11 mouse cellular contexts compared by ENCODE assay signal in genomic region chr9:107620954-107621353, GRCm38 (mm10). TPM values are rescaled to one million over a fixed set of nuclear protein-coding genes. Genes with fewer than 3 reads are reported as not detected.
A peak's percentile ranks its signal among the peaks of the same experiment; 100 is the strongest.
DNase-seq lines count a peak whose midpoint lies in the region; ATAC-seq and TF ChIP-seq lines count a peak whose summit lies in the region.
"Had no signal": no experiment of that assay in that cellular context is flagged by ENCODE, and none has a peak within 500 bp of the region (broad histone marks: within the 10 kb centered on the region; RNA-seq: fewer than 3 reads in every experiment).

No protein-coding gene starts in this region.

- no peak for TF ChIP-seq CTCF in lung, postnatal 0 days (IDR thresholded peaks at IDR 0.05)
- no peak for TF ChIP-seq CTCF in stomach, postnatal 0 days (IDR thresholded peaks at IDR 0.05; ENCODE audit: low read depth)

- no peak for TF ChIP-seq EP300 in lung, postnatal 0 days (IDR thresholded peaks at IDR 0.05)
- TF ChIP-seq EP300 in stomach, postnatal 0 days (optimal IDR thresholded peaks at IDR 0.05): no peak

- H3K9me3 ChIP-seq in heart, embryonic 16.5 days (replicated peaks; ENCODE audit: control insufficient read depth, low read length): no peaks in the 10 kb centered on the region
- no peaks in the 10 kb centered on the region for H3K9me3 ChIP-seq in lung, postnatal 0 days (ENCODE audit: low read length)
- no peaks in the 10 kb centered on the region for H3K9me3 ChIP-seq in stomach, postnatal 0 days (ENCODE audit: control insufficient read depth, low read length)
- H3K9me3 ChIP-seq: limb, embryonic 12.5 days; midbrain, embryonic 12.5 days had no signal

- DNase-seq in cerebellum, adult 9-10 months: peak; percentile 67
- DNase-seq in cerebellum, postnatal 4 days (ENCODE audit: low spot score in 2 of 2): no peak
- DNase-seq in heart, postnatal 4 days: no peak
- peak; percentile 43 for DNase-seq in lung, postnatal 0 days (ENCODE audit: low spot score)
- DNase-seq in lung, postnatal 4 days: no peak
- no peak for DNase-seq in stomach, postnatal 0 days (ENCODE audit: low spot score)
- DNase-seq: adrenal gland, postnatal 25 days had no signal

- no peaks in the 10 kb centered on the region for H3K27me3 ChIP-seq in heart, embryonic 16.5 days (ENCODE audit: control insufficient read depth, insufficient read depth, low read length)
- H3K27me3 ChIP-seq in lung, postnatal 0 days (replicated peaks; ENCODE audit: insufficient read depth, low read length): no peaks in the 10 kb centered on the region
- no peaks in the 10 kb centered on the region for H3K27me3 ChIP-seq in stomach, postnatal 0 days (ENCODE audit: control insufficient read depth, insufficient read depth, low read length)
- H3K27me3 ChIP-seq: limb, embryonic 12.5 days; midbrain, embryonic 12.5 days had no signal

- peaks cover 63% of the 10 kb centered on the region for H3K4me1 ChIP-seq in heart, embryonic 16.5 days (ENCODE audit: control insufficient read depth, insufficient read depth, low read length)
- H3K4me1 ChIP-seq in lung, postnatal 0 days (ENCODE audit: insufficient read depth, low read depth, low read length): peaks cover 19% of the 10 kb centered on the region; the same call in 1 of the 2 replicates
- no peaks in the 10 kb centered on the region; the same call in none of the 2 replicates for H3K4me1 ChIP-seq in stomach, postnatal 0 days (replicated peaks; ENCODE audit: control insufficient read depth, insufficient read depth)

- peaks cover 30% of the 10 kb centered on the region for H3K36me3 ChIP-seq in heart, embryonic 16.5 days (ENCODE audit: control insufficient read depth, insufficient read depth)
- peaks cover 37% of the 10 kb centered on the region for H3K36me3 ChIP-seq in lung, postnatal 0 days (ENCODE audit: insufficient read depth, low read length)
- peaks cover 22% of the 10 kb centered on the region for H3K36me3 ChIP-seq in stomach, postnatal 0 days (ENCODE audit: control insufficient read depth, insufficient read depth, low read length)

- H3K4me3 ChIP-seq in heart, embryonic 16.5 days (ENCODE audit: low read length): no peak overlapping the region
- no peak overlapping the region for H3K4me3 ChIP-seq in lung, postnatal 0 days (ENCODE audit: low read depth, low read length)
- H3K4me3 ChIP-seq in stomach, postnatal 0 days (ENCODE audit: low read depth, low read length): no peak overlapping the region
- H3K4me3 ChIP-seq: limb, embryonic 12.5 days; midbrain, embryonic 12.5 days had no signal

- H3K4me2 ChIP-seq in heart, embryonic 16.5 days (ENCODE audit: low read depth, low read length): no peak overlapping the region
- no peak overlapping the region for H3K4me2 ChIP-seq in lung, postnatal 0 days (replicated peaks; ENCODE audit: low read depth, low read length)
- H3K4me2 ChIP-seq in stomach, postnatal 0 days (replicated peaks; ENCODE audit: low read depth): no peak overlapping the region
- H3K4me2 ChIP-seq: limb, embryonic 12.5 days; midbrain, embryonic 12.5 days had no signal

- ATAC-seq in heart, embryonic 16.5 days (replicated peaks; ENCODE audit: extremely low read depth, insufficient read depth, low FRiP score): no peak
- no peak for ATAC-seq in lung, postnatal 0 days
- ATAC-seq in stomach, postnatal 0 days (ENCODE audit: low FRiP score, low TSS enrichment): no peak
- ATAC-seq in inflammation-experienced regulatory T-cells, adult 6 months: no peak

- peak overlapping the region; percentile 30; the same call in 1 of the 2 replicates for H3K9ac ChIP-seq in heart, embryonic 16.5 days (ENCODE audit: low read length)
- no peak overlapping the region for H3K9ac ChIP-seq in lung, postnatal 0 days (replicated peaks; ENCODE audit: low read depth)
- no peak overlapping the region for H3K9ac ChIP-seq in stomach, postnatal 0 days (ENCODE audit: low read length)
- H3K9ac ChIP-seq: limb, embryonic 12.5 days; midbrain, embryonic 12.5 days had no signal

- H3K27ac ChIP-seq in heart, embryonic 16.5 days (ENCODE audit: low read length): peak overlapping the region; percentile 99
- no peak overlapping the region for H3K27ac ChIP-seq in lung, postnatal 0 days (ENCODE audit: low read length)
- 0 out of 2 replicates have a peak overlapping the region, but pooled peaks have one; percentile 14 for H3K27ac ChIP-seq in stomach, postnatal 0 days (replicated peaks)
- H3K27ac ChIP-seq: limb, embryonic 12.5 days; midbrain, embryonic 12.5 days had no signal

RNA-seq across cellular contexts. Expression of gene Sema3b, which starts 11.9 kb away (rescaled TPM):
- polyA plus RNA-seq in heart, embryonic 16.5 days (2015; fragmentation: Nextera tagmentation; extraction: Ambion mirVana): 11.0 and 12.0 TPM in 2 replicates
- total RNA-seq in heart, postnatal 4 days (2021): 10 to 100 TPM; 16.2 to 18.8 TPM
- 31.9 and 34.3 TPM in 2 replicates for polyA plus RNA-seq in lung, postnatal 0 days (2015; fragmentation: Nextera tagmentation; extraction: Ambion mirVana)
- polyA plus RNA-seq in stomach, postnatal 0 days (2015; fragmentation: Nextera tagmentation; extraction: Ambion mirVana): 16.3 and 19.1 TPM in 2 replicates
- not detected for polyA plus RNA-seq in inflammation-experienced regulatory T-cells, adult 6 months (2017; shearing (Covaris generic))

RNA-seq across cellular contexts. Expression of gene Gnai2, which starts 14.2 kb away (rescaled TPM):
- polyA plus RNA-seq in heart, embryonic 16.5 days (2015; fragmentation: Nextera tagmentation; extraction: Ambion mirVana): 419 and 458 TPM in 2 replicates
- 100 to 1,000 TPM; 462 to 469 TPM for total RNA-seq in heart, postnatal 4 days (2021)
- polyA plus RNA-seq in lung, postnatal 0 days (2015; fragmentation: Nextera tagmentation; extraction: Ambion mirVana): 414 and 417 TPM in 2 replicates
- 189 and 195 TPM in 2 replicates for polyA plus RNA-seq in stomach, postnatal 0 days (2015; fragmentation: Nextera tagmentation; extraction: Ambion mirVana)
- 100 to 1,000 TPM; 136 to 264 (median 154) TPM for polyA plus RNA-seq in inflammation-experienced regulatory T-cells, adult 6 months (2017; shearing (Covaris generic))

RNA-seq across cellular contexts. Expression of gene Ifrd2, which starts 33.5 kb away (rescaled TPM):
- polyA plus RNA-seq in heart, embryonic 16.5 days (2015; fragmentation: Nextera tagmentation; extraction: Ambion mirVana): 45.7 and 46.5 TPM in 2 replicates
- 10 to 100 TPM; 41.6 to 44.4 TPM for total RNA-seq in heart, postnatal 4 days (2021)
- polyA plus RNA-seq in lung, postnatal 0 days (2015; fragmentation: Nextera tagmentation; extraction: Ambion mirVana): 22.4 and 24.1 TPM in 2 replicates
- 35.5 and 42.7 TPM in 2 replicates for polyA plus RNA-seq in stomach, postnatal 0 days (2015; fragmentation: Nextera tagmentation; extraction: Ambion mirVana)
- polyA plus RNA-seq in inflammation-experienced regulatory T-cells, adult 6 months (2017; shearing (Covaris generic)): 10 to 100 TPM; 13.7 to 32.0 (median 31.7) TPM

RNA-seq across cellular contexts. Expression of gene Hyal3, which starts 40.3 kb away (rescaled TPM):
- 0.54 and 0.69 TPM in 2 replicates for polyA plus RNA-seq in heart, embryonic 16.5 days (2015; fragmentation: Nextera tagmentation; extraction: Ambion mirVana)
- total RNA-seq in heart, postnatal 4 days (2021): 1 to 10 TPM in 1 of 2 experiments, under 1 TPM in 1; 0.74 to 1.1 TPM
- polyA plus RNA-seq in lung, postnatal 0 days (2015; fragmentation: Nextera tagmentation; extraction: Ambion mirVana): 1.7 and 2.2 TPM in 2 replicates
- polyA plus RNA-seq in stomach, postnatal 0 days (2015; fragmentation: Nextera tagmentation; extraction: Ambion mirVana): 1.3 and 1.4 TPM in 2 replicates
- polyA plus RNA-seq in inflammation-experienced regulatory T-cells, adult 6 months (2017; shearing (Covaris generic)): 1 to 10 TPM in 1 of 3 experiments, under 1 TPM in 2; 0.59 to 1.7 (median 0.94) TPM

RNA-seq across cellular contexts. Expression of gene Naa80, which starts 42.3 kb away (rescaled TPM):
- polyA plus RNA-seq in heart, embryonic 16.5 days (2015; fragmentation: Nextera tagmentation; extraction: Ambion mirVana): 15.1 and 19.2 TPM in 2 replicates
- total RNA-seq in heart, postnatal 4 days (2021): 10 to 100 TPM; 12.2 to 12.4 TPM
- 17.9 and 22.0 TPM in 2 replicates for polyA plus RNA-seq in lung, postnatal 0 days (2015; fragmentation: Nextera tagmentation; extraction: Ambion mirVana)
- polyA plus RNA-seq in stomach, postnatal 0 days (2015; fragmentation: Nextera tagmentation; extraction: Ambion mirVana): 13.3 and 14.7 TPM in 2 replicates
- 10 to 100 TPM; 13.8 to 23.8 (median 19.2) TPM for polyA plus RNA-seq in inflammation-experienced regulatory T-cells, adult 6 months (2017; shearing (Covaris generic))

Comparison
In these comparisons a context has a peak if more than half of its experiments do, and no peak if none do; other contexts are left out.
1. DNase-seq: peak in cerebellum, adult 9-10 months (single experiment) and lung, postnatal 0 days (single experiment); none in cerebellum, postnatal 4 days (0 of 2), heart, postnatal 4 days (single experiment), lung, postnatal 4 days (0 of 2) and stomach, postnatal 0 days (single experiment).
2. RNA of gene Sema3b, which starts 11.9 kb away (polyA plus RNA-seq): 31.9 to 34.3 TPM in lung, postnatal 0 days, 16.3 to 19.1 TPM in stomach, postnatal 0 days and 11.0 to 12.0 TPM in heart, embryonic 16.5 days; not detected in inflammation-experienced regulatory T-cells, adult 6 months; every median in the first group is over 10 times any median in the second.